Mouse (Mus musculus) forebrain, embryonic 12.5 days (tissue): ENCODE data around the gene Syde2. TPM values are rescaled to one million over a fixed set of nuclear protein-coding genes. Genes with fewer than 3 reads are reported as not detected.

ENCODE experiments used
- ATAC-seq: fragments of 200-750 bp; cut with Nextera tagmentation; 2 replicates; pipeline ENCODE4 v1.8.0; 2017; ENCODE audit warnings: moderate TSS enrichment; ENCODE audit not compliant: low FRiP score
- H3K27ac ChIP-seq: fragments of 300-500 bp; sonication (generic); 2 replicates; pipeline ENCODE4 v1.5.1; 2016; ENCODE audit warnings: mild to moderate bottlenecking
- H3K27me3 ChIP-seq: fragments of 300-500 bp; sonication (generic); 2 replicates; pipeline ENCODE4 v1.6.1; 2016; ENCODE audit warnings: mild to moderate bottlenecking
- H3K36me3 ChIP-seq: fragments of 300-500 bp; sonication (generic); replicated peaks from 2 replicates; pipeline ENCODE4 v1.6.1; 2016; ENCODE audit warnings: mild to moderate bottlenecking
- H3K4me1 ChIP-seq: fragments of 300-500 bp; sonication (generic); 2 replicates; pipeline ENCODE4 v1.6.1; 2016
- H3K4me2 ChIP-seq: fragments of 300-500 bp; sonication (generic); 2 replicates; pipeline ENCODE4 v1.6.1; 2016; ENCODE audit warnings: mild to moderate bottlenecking, moderate library complexity
- H3K4me3 ChIP-seq: fragments of 300-500 bp; sonication (generic); replicated peaks from 2 replicates; pipeline ENCODE4 v1.5.1; 2016; ENCODE audit warnings: mild to moderate bottlenecking
- H3K9ac ChIP-seq: fragments of 300-500 bp; sonication (generic); 2 replicates; pipeline ENCODE4 v1.6.1; 2016; ENCODE audit warnings: mild to moderate bottlenecking
- H3K9me3 ChIP-seq: fragments of 300-500 bp; sonication (generic); 2 replicates; pipeline ENCODE4 v1.6.1; 2016
- WGBS: fragments of 180-500 bp; shearing (Covaris S2); methylation state at CpG from one replicate; pipeline ENCODE4 v1.1.7; 2016; 5-methylcytosine and 5-hydroxymethylcytosine counted together
- polyA plus RNA-seq: library from polyadenylated mRNA; unstranded; fragments of >200 nt; fragmentation: Nextera tagmentation; extraction: Ambion mirVana; gene quantifications from 2 replicates; pipeline ENCODE4 v1.2.1, GENCODE M21; 2016

Syde2 gene
- polyA plus RNA-seq, 1 experiment from 2014 or later = 1.5 TPM

GRCm38 (mm10) chr3:146025499-146025898 lies 37.8 kb downstream of the Syde2 start:
- 96% methylated on average over 6 of the region's 6 CpGs for WGBS
- Histone ChIP-seq H3K4me2 (no peak overlapping the region), H3K27me3 (0 out of 2 replicates have a peak, but pooled peaks cover 4% of the 10 kb centered on the region), H3K36me3 (no peaks in the 10 kb centered on the region), H3K4me3 (no peak overlapping the region), H3K9ac (no peak overlapping the region), H3K4me1 (peaks cover 5% of the 10 kb centered on the region; the same call in 1 of the 2 replicates), H3K9me3 (no peaks in the 10 kb centered on the region), H3K27ac (no peak overlapping the region)
- ATAC-seq = no peak

GRCm38 (mm10) chr3:146027116-146027515 lies 39.4 kb downstream of the Syde2 start:
- no peaks in the 10 kb centered on the region for H3K36me3 ChIP-seq
- no peaks in the 10 kb centered on the region for H3K9me3 ChIP-seq
- 0 out of 2 replicates have a peak, but pooled peaks cover 4% of the 10 kb centered on the region for H3K27me3 ChIP-seq
- peaks cover 6% of the 10 kb centered on the region; the same call in 1 of the 2 replicates for H3K4me1 ChIP-seq
- H3K27ac ChIP-seq = no peak overlapping the region
- no peak overlapping the region for H3K4me3 ChIP-seq
- H3K4me2 ChIP-seq = no peak overlapping the region
- H3K9ac ChIP-seq = no peak overlapping the region
- ATAC-seq = no peak
- 56% methylated on average over 6 of the region's 6 CpGs for WGBS

- Histone ChIP-seq H3K9me3 (no peaks in the 10 kb centered on the region), H3K27ac (no peak overlapping the region), H3K36me3 (no peaks in the 10 kb centered on the region), H3K4me2 (no peak overlapping the region), H3K4me1 (peaks cover 6% of the 10 kb centered on the region; the same call in 1 of the 2 replicates), H3K27me3 (0 out of 2 replicates have a peak, but pooled peaks cover 4% of the 10 kb centered on the region), H3K9ac (no peak overlapping the region), H3K4me3 (no peak overlapping the region)
- 86% methylated on average over 2 of the region's 2 CpGs for WGBS
- ATAC-seq = no peak
These were observed 40.7 kb downstream of the Syde2 start for GRCm38 (mm10) chr3:146028406-146028805.

GRCm38 (mm10) chr3:146029234-146029633 lies 41.6 kb downstream of the Syde2 start:
- Histone ChIP-seq H3K36me3 (no peaks in the 10 kb centered on the region), H3K4me2 (no peak overlapping the region), H3K4me1 (peaks cover 6% of the 10 kb centered on the region; the same call in 1 of the 2 replicates), H3K27me3 (0 out of 2 replicates have a peak, but pooled peaks cover 4% of the 10 kb centered on the region), H3K9ac (no peak overlapping the region), H3K27ac (no peak overlapping the region), H3K9me3 (no peaks in the 10 kb centered on the region), H3K4me3 (no peak overlapping the region)
- ATAC-seq = no peak
- 92% methylated on average over 3 of the region's 3 CpGs for whole genome bisulfite sequencing

- ATAC-seq = no peak
- 15% methylated on average over 5 of the region's 5 CpGs for WGBS
- no peak overlapping the region for H3K9ac ChIP-seq
These were observed 42.7 kb downstream of the Syde2 start for GRCm38 (mm10) chr3:146030255-146030836.

GRCm38 (mm10) chr3:146032976-146033375 lies 45.3 kb downstream of the Syde2 start:
- Histone ChIP-seq H3K27me3 (0 out of 2 replicates have a peak, but pooled peaks cover 4% of the 10 kb centered on the region), H3K4me2 (no peak overlapping the region), H3K4me3 (no peak overlapping the region), H3K9ac (no peak overlapping the region), H3K9me3 (no peaks in the 10 kb centered on the region), H3K4me1 (peaks cover 10% of the 10 kb centered on the region), H3K27ac (no peak overlapping the region), H3K36me3 (no peaks in the 10 kb centered on the region)
- ATAC-seq = no peak
- WGBS = 87% methylated on average over 5 of the region's 5 CpGs

More at GRCm38 (mm10) chr3:146030255-146030836, 42.7 kb downstream of the Syde2 start:
- Histone ChIP-seq H3K9me3 (no peaks in the 10 kb centered on the region), H3K27me3 (0 out of 2 replicates have a peak, but pooled peaks cover 4% of the 10 kb centered on the region), H3K4me1 (peaks cover 6% of the 10 kb centered on the region; the same call in 1 of the 2 replicates), H3K27ac (no peak overlapping the region), H3K4me2 (no peak overlapping the region), H3K4me3 (no peak overlapping the region), H3K36me3 (no peaks in the 10 kb centered on the region)

GRCm38 (mm10) chr3:146037906-146038305 lies 50.2 kb downstream of the Syde2 start:
- no peaks in the 10 kb centered on the region for H3K9me3 ChIP-seq
- 64% methylated on average over 15 of the region's 15 CpGs for WGBS
- ATAC-seq = peak; percentile 57; the same call in 1 of the 2 replicates
- peaks cover 6% of the 10 kb centered on the region for H3K4me1 ChIP-seq
- H3K4me3 ChIP-seq = no peak overlapping the region
- H3K27me3 ChIP-seq = no peaks in the 10 kb centered on the region
- no peak overlapping the region for H3K4me2 ChIP-seq
- no peaks in the 10 kb centered on the region for H3K36me3 ChIP-seq
- H3K9ac ChIP-seq = no peak overlapping the region
- no peak overlapping the region for H3K27ac ChIP-seq

GRCm38 (mm10) chr3:146039132-146039903 lies 51.6 kb downstream of the Syde2 start:
- 58% methylated on average over 12 of the region's 12 CpGs for WGBS
- Histone ChIP-seq H3K4me3 (no peak overlapping the region), H3K27ac (no peak overlapping the region), H3K4me1 (peaks cover 6% of the 10 kb centered on the region), H3K27me3 (no peaks in the 10 kb centered on the region), H3K9me3 (no peaks in the 10 kb centered on the region), H3K36me3 (no peaks in the 10 kb centered on the region), H3K4me2 (no peak overlapping the region), H3K9ac (no peak overlapping the region)
- no peak for ATAC-seq

- H3K9me3 ChIP-seq = no peaks in the 10 kb centered on the region
- peaks cover 6% of the 10 kb centered on the region for H3K4me1 ChIP-seq
- H3K4me3 ChIP-seq = no peak overlapping the region
- no peak overlapping the region for H3K9ac ChIP-seq
- WGBS = 94% methylated on average over 11 of the region's 11 CpGs
- no peak overlapping the region for H3K27ac ChIP-seq
- no peak overlapping the region for H3K4me2 ChIP-seq
- no peaks in the 10 kb centered on the region for H3K36me3 ChIP-seq
- H3K27me3 ChIP-seq = no peaks in the 10 kb centered on the region
- no peak for ATAC-seq
These were observed 53.7 kb downstream of the Syde2 start for GRCm38 (mm10) chr3:146041382-146041781.

GRCm38 (mm10) chr3:146044977-146045376 lies 57.3 kb downstream of the Syde2 start:
- Histone ChIP-seq H3K27me3 (peaks cover 6% of the 10 kb centered on the region; the same call in 1 of the 2 replicates), H3K9me3 (no peaks in the 10 kb centered on the region), H3K4me3 (no peak overlapping the region), H3K27ac (no peak overlapping the region), H3K9ac (no peak overlapping the region), H3K4me2 (no peak overlapping the region), H3K4me1 (peaks cover 4% of the 10 kb centered on the region; the same call in 1 of the 2 replicates), H3K36me3 (no peaks in the 10 kb centered on the region)
- 65% methylated on average over 11 of the region's 11 CpGs for WGBS
- no peak for ATAC-seq

- no peaks in the 10 kb centered on the region for H3K9me3 ChIP-seq
- 86% methylated on average over 11 of the region's 11 CpGs for WGBS
- H3K4me3 ChIP-seq = no peak overlapping the region
These were observed 58.4 kb downstream of the Syde2 start for GRCm38 (mm10) chr3:146046076-146046475.

GRCm38 (mm10) chr3:146047704-146048207 lies 60.1 kb downstream of the Syde2 start:
- Histone ChIP-seq H3K9me3 (no peaks in the 10 kb centered on the region), H3K27me3 (peaks cover 8% of the 10 kb centered on the region; the same call in 1 of the 2 replicates), H3K27ac (no peak overlapping the region), H3K4me1 (peaks cover 16% of the 10 kb centered on the region), H3K9ac (no peak overlapping the region), H3K4me2 (no peak overlapping the region), H3K4me3 (no peak overlapping the region), H3K36me3 (no peaks in the 10 kb centered on the region)
- WGBS = 24% methylated on average over 15 of the region's 15 CpGs
- ATAC-seq = no peak

More at GRCm38 (mm10) chr3:146046076-146046475, 58.4 kb downstream of the Syde2 start:
- Histone ChIP-seq H3K27ac (no peak overlapping the region), H3K36me3 (no peaks in the 10 kb centered on the region), H3K27me3 (peaks cover 8% of the 10 kb centered on the region; the same call in 1 of the 2 replicates), H3K9ac (no peak overlapping the region), H3K4me2 (no peak overlapping the region), H3K4me1 (peaks cover 8% of the 10 kb centered on the region)
- no peak for ATAC-seq
